Mouse (Mus musculus) myocyte (in vitro differentiated cells): Measurements from ENCODE around the gene Wnt10b. TPM values are rescaled to one million over a fixed set of nuclear protein-coding genes. Genes with fewer than 3 reads are reported as not detected.
A peak's percentile ranks its signal among the peaks of the same experiment; 100 is the strongest.

Experiments
- H3K27me3 ChIP-seq: one replicate; pipeline ENCODE4 v1.6.1; 2011; ENCODE audit not compliant: control insufficient read depth, insufficient read depth, insufficient read length
- H3K36me3 ChIP-seq: one replicate; pipeline ENCODE4 v1.6.1; 2011; ENCODE audit not compliant: control insufficient read depth, insufficient read depth
- H3K4me2 ChIP-seq: one replicate; pipeline ENCODE4 v1.6.1; 2011; ENCODE audit warnings: low read depth, control low read depth
- H3K4me3 ChIP-seq: one replicate; pipeline ENCODE4 v1.5.1; 2011; ENCODE audit warnings: mild to moderate bottlenecking, control low read depth, moderate library complexity
- H3K79me2 ChIP-seq: one replicate; pipeline ENCODE4 v1.6.1; 2011; ENCODE audit not compliant: control insufficient read depth, insufficient read depth
- H3ac ChIP-seq: one replicate; pipeline ENCODE4 v1.6.1; 2011; ENCODE audit not compliant: control insufficient read depth, insufficient read length
- CEBPB ChIP-seq: IDR thresholded peaks from 2 replicates; pipeline ENCODE4 v1.6.1; 2011; ENCODE audit warnings: mild to moderate bottlenecking, moderate library complexity; ENCODE audit not compliant: poor library complexity, insufficient read depth, severe bottlenecking
- E2F4 ChIP-seq: IDR thresholded peaks from one replicate; pipeline ENCODE4 v1.6.1; 2011; ENCODE audit warnings: mild to moderate bottlenecking, control low read depth, moderate library complexity; ENCODE audit not compliant: insufficient read depth
- MAX ChIP-seq: IDR thresholded peaks from one replicate; pipeline ENCODE4 v1.6.1; 2011; ENCODE audit warnings: low read depth, mild to moderate bottlenecking, control low read depth
- MYOD1 ChIP-seq, 3 experiments: IDR thresholded peaks; one replicate each; pipeline ENCODE4 v1.6.1; 2011; ENCODE audit warnings: control low read depth in 2 of 3, low read depth in 2 of 3, mild to moderate bottlenecking in 2 of 3, moderate library complexity in 1 of 3; ENCODE audit not compliant: insufficient read length in 2 of 3, control insufficient read depth in 1 of 3
- MYOG ChIP-seq, 3 experiments: IDR thresholded peaks; one replicate each; pipeline ENCODE4 v1.6.1; 2011; ENCODE audit warnings: control low read depth in 2 of 3, low read depth in 2 of 3, mild to moderate bottlenecking in 2 of 3; ENCODE audit not compliant: insufficient read length in 2 of 3, control insufficient read depth in 1 of 3, insufficient read depth in 1 of 3
- POLR2A ChIP-seq: IDR thresholded peaks from one replicate; pipeline ENCODE4 v1.6.1; 2011; ENCODE audit warnings: low read depth, mild to moderate bottlenecking, control low read depth, moderate library complexity; ENCODE audit not compliant: insufficient read length
- POLR2AphosphoS2 ChIP-seq: IDR thresholded peaks from one replicate; pipeline ENCODE4 v1.6.1; 2011; ENCODE audit warnings: low read depth, control low read depth; ENCODE audit not compliant: insufficient read length
- REST ChIP-seq: IDR thresholded peaks from one replicate; pipeline ENCODE4 v1.6.1; 2011; ENCODE audit warnings: mild to moderate bottlenecking, control low read depth, moderate library complexity; ENCODE audit not compliant: insufficient read depth, insufficient read length
- SRF ChIP-seq: IDR thresholded peaks from one replicate; pipeline ENCODE4 v1.6.1; 2011; ENCODE audit warnings: low read depth; ENCODE audit not compliant: control insufficient read depth, insufficient read length
- TCF12 ChIP-seq: IDR thresholded peaks from one replicate; pipeline ENCODE4 v1.6.1; 2011; ENCODE audit warnings: mild to moderate bottlenecking, control low read depth; ENCODE audit not compliant: poor library complexity, insufficient read depth, severe bottlenecking
- TCF3 ChIP-seq: IDR thresholded peaks from one replicate; pipeline ENCODE4 v1.6.1; 2011; ENCODE audit warnings: low read depth, control low read depth; ENCODE audit not compliant: insufficient read length
- USF1 ChIP-seq: IDR thresholded peaks from one replicate; pipeline ENCODE4 v1.6.1; 2011; ENCODE audit warnings: low read depth, mild to moderate bottlenecking, control low read depth, moderate library complexity
- polyA plus RNA-seq: library from polyadenylated mRNA; unstranded; fragments of >200 nt; fragmentation: generic; extraction: Trizol; gene quantifications from one replicate; pipeline ENCODE4 v1.2.1, GENCODE M21; 2012; ENCODE audit warnings: missing spikeins

Wnt10b gene
- polyA plus RNA-seq, 1 experiment = 3.3 TPM

GRCm38 (mm10) chr15:98732006-98732531 lies 45.9 kb downstream of the Wnt10b start:
- no peak overlapping the region for H3K4me2 ChIP-seq
- H3K4me3 ChIP-seq = no peak overlapping the region
- H3K27me3 ChIP-seq = no peaks in the 10 kb centered on the region
- peaks cover 23% of the 10 kb centered on the region for H3K36me3 ChIP-seq
- TF ChIP-seq POLR2AphosphoS2 (peak; percentile 50), USF1 (no peak), MYOD1 (IDR thresholded peaks at IDR 0.05; ENCODE audit: control insufficient read depth in 1 of 3, insufficient read length in 2 of 3, low read depth in 2 of 3) (peak in 2 of 3 experiments; percentile 49 to 59), TCF12 (no peak), MYOG (IDR thresholded peaks at IDR 0.05; ENCODE audit: control insufficient read depth in 1 of 3, insufficient read depth in 1 of 3, insufficient read length in 2 of 3, low read depth in 2 of 3) (peak in 1 of 3 experiments; percentile 72), SRF (no peak)
- H3K79me2 ChIP-seq = no peaks in the 10 kb centered on the region
- no peak overlapping the region for H3ac ChIP-seq

DNA sequence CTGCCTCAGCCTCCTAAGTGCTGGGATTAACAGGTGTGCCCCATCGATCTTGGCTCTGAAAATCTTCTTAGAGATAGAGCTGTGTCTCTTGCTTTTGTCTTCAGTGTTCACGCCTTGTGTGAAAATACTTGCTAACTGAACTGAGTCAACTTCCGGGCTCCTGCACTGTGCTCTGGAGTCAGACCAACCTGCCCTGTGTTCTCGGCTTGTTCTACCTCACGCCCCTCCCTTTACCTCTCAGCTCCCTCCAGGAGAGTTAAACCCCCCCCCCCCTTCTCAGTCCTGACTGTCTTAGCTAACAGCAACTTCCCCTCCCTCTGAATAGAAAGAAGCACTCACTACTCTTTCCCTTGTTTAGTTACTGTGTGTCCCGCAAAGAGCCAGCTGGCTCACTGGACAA lies 47.2 kb downstream of the Wnt10b start:
- no peak for TF ChIP-seq POLR2AphosphoS2
- no peak for TF ChIP-seq TCF3
- no peak for TF ChIP-seq SRF
- TF ChIP-seq E2F4 = no peak
- TF ChIP-seq POLR2A = no peak
- TF ChIP-seq MYOD1 (IDR thresholded peaks at IDR 0.05; ENCODE audit: control insufficient read depth in 1 of 3, insufficient read length in 2 of 3, low read depth in 2 of 3) = no peak
- no peak for TF ChIP-seq CEBPB
- no peak for TF ChIP-seq REST
- no peak for TF ChIP-seq USF1
- H3K4me3 ChIP-seq = no peak overlapping the region
- no peaks in the 10 kb centered on the region for H3K27me3 ChIP-seq
- peaks cover 11% of the 10 kb centered on the region for H3K36me3 ChIP-seq
- no peak overlapping the region for H3ac ChIP-seq
- H3K79me2 ChIP-seq = no peaks in the 10 kb centered on the region
- no peak overlapping the region for H3K4me2 ChIP-seq

GRCm38 (mm10) chr15:98729791-98730545 lies 48.0 kb downstream of the Wnt10b start:
- Histone ChIP-seq H3K4me2 (no peak overlapping the region), H3ac (no peak overlapping the region), H3K4me3 (no peak overlapping the region), H3K79me2 (no peaks in the 10 kb centered on the region), H3K27me3 (no peaks in the 10 kb centered on the region), H3K36me3 (peaks cover 3% of the 10 kb centered on the region)
- no peak for TF ChIP-seq USF1
- no peak for TF ChIP-seq MYOD1 (IDR thresholded peaks at IDR 0.05; ENCODE audit: control insufficient read depth in 1 of 3, insufficient read length in 2 of 3, low read depth in 2 of 3)

GRCm38 (mm10) chr15:98728366-98728765 lies 49.6 kb downstream of the Wnt10b start:
- Histone ChIP-seq H3K4me3 (peak overlapping the region; percentile 50), H3K36me3 (no peaks in the 10 kb centered on the region)

DNA sequence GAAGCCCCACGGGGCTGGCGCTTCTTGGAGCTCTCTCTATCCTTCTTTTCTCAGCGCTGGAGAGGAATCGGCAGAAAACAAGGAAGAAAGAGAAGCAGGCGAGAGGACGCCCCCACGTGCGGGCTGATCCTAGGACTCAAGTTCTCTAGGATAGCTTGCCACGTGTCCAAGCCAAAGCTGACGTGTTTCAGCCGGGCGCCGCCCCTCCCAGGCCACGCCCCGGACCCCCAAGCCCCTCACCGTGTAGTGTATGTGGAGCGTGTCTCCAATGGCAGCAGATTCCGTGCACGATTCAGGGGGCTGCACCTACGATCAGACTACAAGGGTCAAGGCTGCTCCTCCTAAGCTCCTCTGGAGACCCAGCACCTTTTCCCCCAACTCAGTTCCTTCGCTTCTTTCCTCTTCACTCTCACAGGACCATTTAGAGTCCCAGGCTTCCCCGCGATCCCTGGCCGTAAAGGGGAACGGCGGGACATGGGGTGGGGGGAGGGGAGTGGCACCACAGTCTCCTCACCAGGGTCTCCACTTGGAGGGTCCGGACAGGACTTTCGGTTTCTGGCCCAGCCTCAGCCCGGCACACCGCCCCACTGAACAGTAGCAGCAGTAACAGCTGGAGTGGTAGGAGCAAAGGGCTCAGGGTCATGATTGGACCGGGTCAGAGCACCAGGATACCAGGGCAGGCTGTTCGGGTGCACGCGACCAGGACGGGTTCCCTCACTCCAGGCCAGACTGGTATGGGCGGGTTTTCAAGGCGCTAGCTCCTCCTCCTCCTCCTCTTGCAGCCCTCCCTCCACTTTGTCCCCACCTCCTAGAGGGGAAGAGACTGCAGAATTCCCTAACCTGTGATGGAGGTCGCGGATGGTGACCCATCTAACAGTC lies 50.3 kb downstream of the Wnt10b start, which contains the start of gene Fkbp11:
TSS of gene Fkbp11 (minus strand) at position 756 of the 879 bp plus-strand sequence.
- Histone ChIP-seq H3K4me3 (peak within 1 kb of the TSS; percentile 50), H3ac (peak within 1 kb of the TSS; percentile 17), H3K79me2 (no peaks in the 10 kb centered on the region), H3K4me2 (peak within 1 kb of the TSS; percentile 100), H3K36me3 (no peaks in the 10 kb centered on the region), H3K27me3 (no peaks in the 10 kb centered on the region)
- TF ChIP-seq USF1 = peak; percentile 78
- peak; percentile 89 for TF ChIP-seq POLR2AphosphoS2
- TF ChIP-seq MAX = peak; percentile 72
- peak in 1 of 3 experiments; percentile 33 for TF ChIP-seq MYOG (IDR thresholded peaks at IDR 0.05; ENCODE audit: control insufficient read depth in 1 of 3, insufficient read depth in 1 of 3, insufficient read length in 2 of 3, low read depth in 2 of 3)
- TF ChIP-seq E2F4 = no peak
- peak; percentile 81 for TF ChIP-seq POLR2A
- no peak for TF ChIP-seq REST
- no peak for TF ChIP-seq MYOD1 (IDR thresholded peaks at IDR 0.05; ENCODE audit: control insufficient read depth in 1 of 3, insufficient read length in 2 of 3, low read depth in 2 of 3)

More at GRCm38 (mm10) chr15:98728366-98728765, 49.6 kb downstream of the Wnt10b start:
- no peaks in the 10 kb centered on the region for H3K79me2 ChIP-seq
- H3K27me3 ChIP-seq = no peaks in the 10 kb centered on the region
- H3ac ChIP-seq = no peak overlapping the region
- no peak for TF ChIP-seq MAX
- TF ChIP-seq TCF12 = no peak
- TF ChIP-seq POLR2AphosphoS2 = no peak
- H3K4me2 ChIP-seq = peak overlapping the region; percentile 100
